Mouse (Mus musculus) liver, postnatal 0 days (tissue): Measurements from ENCODE around the gene Klhl3.

Experiments used
- CTCF ChIP-seq: sonication (generic); IDR thresholded peaks from 2 replicates; pipeline ENCODE4 v1.5.1; 2016; ENCODE audit warnings: antibody characterized with exemption, low read depth
- EP300 ChIP-seq: IDR thresholded peaks from 2 replicates; pipeline ENCODE4 v1.6.1; 2016; ENCODE audit warnings: antibody characterized with exemption, low read depth, mild to moderate bottlenecking

GRCm38 (mm10) chr13:58066496-58067389 lies 46.6 kb downstream of the Klhl3 start:
- TF ChIP-seq CTCF: no peak
- TF ChIP-seq EP300: no peak
